Mouse (Mus musculus) megakaryocyte-erythroid progenitor cell, adult 5-6 weeks (primary cell): ENCODE measurements at regions not wholly inside any gene's neighbourhood (a gene's known extent, or its start where the extent isn't known, plus 50 kb on each side); places are given as distances from the start of the nearest gene placed in this dataset.

Experiments used
- ATAC-seq: replicated peaks from 2 replicates; pipeline ENCODE4 v1.8.0; 2016; ENCODE audit warnings: mild to moderate bottlenecking, inconsistent platforms; ENCODE audit not compliant: severe bottlenecking, poor library complexity, low FRiP score, low TSS enrichment

DNA sequence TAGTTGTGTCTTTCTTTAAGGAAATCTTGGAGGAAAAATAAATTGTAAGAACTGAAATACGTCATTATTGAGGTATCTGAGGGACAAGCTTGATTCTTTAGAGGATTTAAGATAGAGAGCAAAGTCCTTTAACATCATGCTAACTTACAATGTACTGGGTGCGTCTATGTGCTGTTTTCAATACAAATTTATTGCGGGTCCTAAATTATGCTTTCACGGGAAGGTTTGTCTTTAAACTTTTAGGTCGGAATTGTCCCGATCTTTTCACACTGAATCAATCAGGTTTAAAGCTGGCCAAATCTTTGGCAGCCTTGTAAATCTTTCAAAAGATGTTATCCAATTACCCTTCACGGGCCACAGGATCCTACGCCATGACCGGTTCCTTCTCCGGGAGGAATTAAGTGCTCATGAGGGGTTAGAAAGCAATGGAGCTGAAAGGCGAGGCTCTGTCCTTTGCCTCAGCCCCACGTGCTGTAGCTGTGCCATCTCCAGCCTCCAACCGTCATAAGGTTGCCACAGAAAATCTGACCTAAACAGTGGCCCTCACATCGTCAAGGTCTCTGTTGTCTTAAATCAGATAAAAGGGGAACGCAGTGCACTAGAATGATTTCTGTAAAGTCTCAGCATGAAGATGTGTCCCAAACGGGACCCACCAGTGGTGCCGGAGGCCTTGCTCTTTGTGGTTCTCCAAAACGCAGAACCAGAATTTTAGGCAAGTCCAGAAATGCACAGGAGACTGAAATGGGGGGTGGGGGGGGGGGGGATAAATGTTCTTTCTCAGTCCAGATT is 235.6 kb upstream of the Gpc5 start:
- ATAC-seq = no peak

- no peak for ATAC-seq
Observed at GRCm38 (mm10) chr14:114857171-114857570, 234.8 kb upstream of the Gpc5 start.

DNA sequence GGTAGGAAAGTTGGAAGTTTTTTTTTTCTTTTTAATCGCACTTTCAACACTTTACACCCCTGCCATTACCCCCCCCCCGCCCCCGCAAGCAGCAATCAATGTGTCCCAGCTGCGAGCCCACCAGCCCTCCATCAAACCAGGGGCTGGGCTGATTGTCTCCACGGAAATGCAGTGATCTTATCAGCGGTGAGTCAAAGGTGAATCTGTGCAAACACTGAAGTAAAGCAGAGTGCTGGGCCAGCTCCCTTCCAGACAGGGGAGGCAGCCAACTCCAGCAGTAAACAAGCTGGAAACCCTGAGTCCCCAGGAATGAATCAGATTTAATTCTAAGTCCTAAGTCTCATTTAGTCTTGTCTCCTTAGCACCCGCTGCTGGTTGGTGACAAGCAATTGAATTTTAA is 234.3 kb upstream of the Gpc5 start:
- no peak for ATAC-seq

DNA sequence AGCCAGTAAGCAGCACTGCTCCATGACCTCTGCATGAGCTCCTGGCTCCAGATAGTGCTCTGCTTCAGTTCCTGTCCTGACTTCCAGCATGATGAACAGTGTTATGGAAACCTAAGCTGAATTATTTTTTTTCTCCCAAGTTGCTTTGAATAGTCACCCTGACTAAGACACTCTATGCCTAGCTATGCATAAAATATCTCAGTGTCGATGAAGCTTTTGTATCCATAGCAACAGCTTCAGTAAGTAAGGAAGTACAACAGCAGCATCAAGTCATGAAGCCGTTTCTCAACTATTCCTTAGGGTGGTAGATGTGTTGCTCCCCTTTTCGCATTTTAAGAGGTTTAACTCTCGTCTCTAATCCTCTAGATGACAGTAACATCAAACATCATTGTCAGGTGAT is 228.4 kb upstream of the Gpc5 start:
- ATAC-seq = no peak

- no peak for ATAC-seq
Observed at GRCm38 (mm10) chr14:114864102-114864501, 227.9 kb upstream of the Gpc5 start.

DNA sequence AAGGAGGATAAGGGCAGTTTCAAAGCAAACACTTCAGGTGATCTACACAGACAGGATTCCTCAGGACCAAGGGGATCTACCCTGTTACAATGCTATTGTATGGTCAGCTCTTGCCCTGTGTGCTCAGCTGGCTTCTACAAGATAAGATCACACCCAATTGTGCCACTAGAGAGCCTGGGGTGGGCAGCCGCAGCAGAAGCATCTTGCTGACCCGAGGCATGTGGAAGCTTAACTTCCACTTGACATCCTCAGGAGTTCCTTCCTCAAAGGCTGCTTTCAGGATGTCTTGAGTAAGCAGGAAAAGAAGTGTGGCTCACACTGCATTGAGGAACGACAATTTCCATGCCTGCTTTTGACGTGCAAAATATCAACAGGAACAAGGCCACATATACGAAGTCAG is 222.8 kb upstream of the Gpc5 start:
- ATAC-seq = no peak

DNA sequence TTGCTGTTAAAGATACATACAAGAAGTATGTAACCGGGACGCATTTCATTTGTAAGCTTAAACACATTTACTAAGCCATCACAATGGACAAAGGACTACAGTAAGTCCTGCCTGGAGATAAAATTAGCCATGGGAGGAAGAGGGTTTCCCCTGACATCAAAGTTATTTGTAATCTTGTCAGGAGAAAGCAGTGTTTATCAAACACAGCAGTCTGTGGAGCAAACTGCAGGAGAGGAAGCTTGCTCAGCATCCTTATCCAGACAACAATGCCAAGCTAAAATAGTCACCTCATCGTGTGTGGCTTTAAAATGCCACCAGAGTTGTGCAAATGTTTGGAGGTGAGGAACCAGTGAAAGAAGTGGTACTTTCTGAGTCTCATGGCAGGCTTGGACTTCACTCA is 216.9 kb upstream of the Gpc5 start:
- no peak for ATAC-seq

DNA sequence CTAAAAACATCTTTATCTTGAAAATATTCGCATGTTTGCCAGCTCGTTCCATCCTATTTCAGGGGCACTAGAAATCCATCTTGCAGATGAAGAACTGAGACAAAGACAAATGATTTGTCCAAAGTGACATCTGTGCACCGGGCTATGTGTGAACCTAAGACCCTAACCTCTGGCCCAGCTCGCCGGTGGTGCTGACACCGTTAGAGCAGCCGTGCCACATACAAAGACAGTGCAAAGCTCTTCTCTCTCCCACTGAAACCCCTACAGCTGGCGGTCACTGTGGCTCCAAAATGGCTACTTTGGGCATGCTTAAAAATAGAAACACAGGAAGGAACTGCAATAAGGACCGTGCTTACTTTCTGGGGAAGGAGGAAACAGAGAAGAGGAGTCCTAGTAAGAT is 215.6 kb upstream of the Gpc5 start:
- no peak for ATAC-seq

- no peak for ATAC-seq
Observed at GRCm38 (mm10) chr14:114877477-114877876, 214.5 kb upstream of the Gpc5 start.

DNA sequence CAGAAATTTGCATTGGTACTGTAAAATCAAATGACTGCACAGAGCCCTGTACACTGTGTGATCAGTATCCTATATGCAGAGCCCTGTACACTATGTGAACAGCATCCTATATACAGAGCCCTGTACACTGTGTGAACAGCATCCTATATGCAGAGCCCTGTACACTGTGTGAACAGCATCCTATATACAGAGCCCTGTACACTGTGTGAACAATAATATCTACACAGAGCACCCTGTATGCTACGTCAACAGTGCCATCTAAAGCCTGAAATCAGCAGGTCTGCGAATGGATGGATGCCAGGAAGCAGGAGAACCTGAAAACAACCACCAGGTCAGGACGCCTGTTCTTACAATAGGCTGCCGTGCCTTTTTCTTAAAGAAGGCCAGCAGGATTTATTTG is 211.7 kb upstream of the Gpc5 start:
- no peak for ATAC-seq

DNA sequence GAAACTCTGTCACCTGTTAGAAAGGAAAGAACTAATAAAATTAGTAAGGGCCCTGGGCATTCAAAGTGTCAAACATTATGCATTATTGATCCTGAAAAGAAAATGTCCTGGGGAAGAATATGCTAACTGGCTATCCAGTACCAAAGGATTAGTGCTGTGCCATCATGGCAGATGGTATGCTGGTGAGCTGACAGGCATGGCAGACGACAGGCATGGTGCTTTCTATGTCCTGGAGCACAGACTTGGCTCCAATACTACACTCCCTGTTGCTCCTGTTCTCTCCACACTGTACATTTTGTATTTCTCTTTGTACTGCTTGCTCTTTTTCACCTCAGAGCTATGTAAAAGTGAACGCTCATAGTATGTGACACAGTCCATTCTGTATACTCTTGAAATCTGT is 187.9 kb upstream of the Gpc5 start:
- no peak for ATAC-seq

DNA sequence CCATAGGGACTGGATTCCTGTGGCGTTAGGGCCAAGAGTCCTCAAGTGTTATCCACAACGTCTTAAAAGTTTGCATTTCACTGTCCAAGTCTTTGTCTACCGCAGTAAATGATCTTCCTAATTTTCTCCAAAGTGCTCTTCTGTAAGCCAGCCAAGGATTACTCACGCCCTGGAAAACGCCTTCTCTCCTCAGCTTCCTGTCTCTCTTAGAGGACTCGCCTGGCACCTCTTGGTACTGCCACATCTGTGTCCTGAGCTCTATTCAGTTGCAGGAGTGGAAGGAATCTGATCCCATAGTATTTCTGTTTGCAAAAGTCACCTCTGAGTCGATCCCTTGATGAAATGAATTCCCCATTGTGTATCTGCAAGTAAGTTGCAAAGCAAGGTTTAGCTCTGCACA is 179.7 kb upstream of the Gpc5 start:
- ATAC-seq = no peak

GRCm38 (mm10) chr14:114913238-114913637 is 178.8 kb upstream of the Gpc5 start:
- no peak for ATAC-seq

DNA sequence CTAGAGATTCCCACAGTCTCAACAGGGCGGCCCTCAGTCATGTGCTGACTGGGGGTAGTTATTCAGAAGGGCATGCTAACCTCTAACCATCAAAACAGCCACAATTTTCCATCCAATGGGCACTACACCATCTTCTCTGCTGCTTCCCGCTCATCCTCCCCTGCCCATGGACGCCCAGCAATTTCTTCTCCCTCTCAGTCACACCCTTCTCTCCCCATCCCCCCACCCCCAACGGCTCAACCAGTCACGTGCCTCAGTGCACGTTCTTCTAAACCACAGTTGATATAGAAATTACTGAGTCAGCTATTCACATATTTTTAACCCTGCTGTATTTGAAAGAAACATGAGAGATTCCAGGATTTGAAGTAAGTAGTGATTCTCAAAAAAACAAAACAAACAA is 146.3 kb upstream of the Gpc5 start:
- ATAC-seq = 0 out of 2 replicates have a peak, but pooled peaks have one; percentile 8

- ATAC-seq = peak; percentile 42
Observed at GRCm38 (mm10) chr14:114946321-114946720, 145.7 kb upstream of the Gpc5 start.

DNA sequence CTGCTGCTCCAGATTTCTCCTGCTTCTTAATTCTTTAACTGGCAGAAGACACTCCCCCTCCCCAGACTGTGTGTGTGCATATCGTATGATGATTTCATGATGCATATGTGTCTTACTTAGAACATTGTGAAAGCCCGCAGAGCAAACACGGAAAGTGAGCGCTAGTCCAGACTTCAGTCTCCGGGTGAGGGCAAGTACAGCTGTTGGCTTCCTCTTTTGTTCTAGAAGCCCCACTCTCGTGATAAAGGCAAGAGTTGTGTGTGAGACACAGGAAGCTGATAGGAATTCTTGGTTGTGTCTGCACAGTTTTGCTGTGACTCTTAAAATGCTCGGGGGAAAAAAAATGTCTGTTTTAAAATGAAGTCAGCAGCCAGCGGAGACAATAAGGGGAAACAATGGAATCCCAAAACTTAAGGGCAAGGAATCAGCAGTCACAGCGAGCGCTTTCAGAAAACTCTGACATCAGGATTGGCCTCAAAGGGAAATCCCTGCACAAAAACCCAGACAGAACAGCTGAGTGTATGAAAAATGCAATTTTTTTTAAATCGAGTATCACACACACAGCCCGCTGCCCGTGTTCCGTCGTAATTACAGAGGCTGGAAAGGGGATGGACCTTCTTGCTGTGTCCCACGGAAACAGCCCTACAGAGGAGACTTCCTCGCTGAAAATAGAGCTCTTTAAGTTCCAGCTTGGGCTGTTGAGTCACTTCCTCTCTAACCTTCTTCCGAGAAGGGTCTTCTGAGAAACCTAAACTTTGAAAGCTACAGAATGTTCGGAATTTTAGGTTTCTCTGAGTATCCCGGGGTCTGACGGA is 143.5 kb upstream of the Gpc5 start:
- peak; percentile 69 for ATAC-seq

DNA sequence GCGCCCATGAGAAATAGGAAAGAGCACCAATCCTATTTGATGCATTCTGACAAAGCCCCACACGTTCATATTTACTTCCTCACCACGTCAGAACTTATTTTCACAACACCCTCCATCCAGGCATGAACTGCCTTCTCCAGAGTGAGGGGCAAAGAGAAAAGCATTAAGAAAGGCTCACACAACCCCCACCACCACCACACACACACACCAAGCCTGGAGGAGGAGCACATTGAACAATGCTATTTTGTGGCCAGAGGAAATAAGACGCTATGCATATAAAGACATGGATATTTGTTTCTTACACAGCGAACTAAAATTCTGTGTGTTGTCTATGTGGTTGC is 142.9 kb upstream of the Gpc5 start:
- no peak for ATAC-seq

- ATAC-seq = no peak
Observed at GRCm38 (mm10) chr14:114952280-114952679, 139.7 kb upstream of the Gpc5 start.

DNA sequence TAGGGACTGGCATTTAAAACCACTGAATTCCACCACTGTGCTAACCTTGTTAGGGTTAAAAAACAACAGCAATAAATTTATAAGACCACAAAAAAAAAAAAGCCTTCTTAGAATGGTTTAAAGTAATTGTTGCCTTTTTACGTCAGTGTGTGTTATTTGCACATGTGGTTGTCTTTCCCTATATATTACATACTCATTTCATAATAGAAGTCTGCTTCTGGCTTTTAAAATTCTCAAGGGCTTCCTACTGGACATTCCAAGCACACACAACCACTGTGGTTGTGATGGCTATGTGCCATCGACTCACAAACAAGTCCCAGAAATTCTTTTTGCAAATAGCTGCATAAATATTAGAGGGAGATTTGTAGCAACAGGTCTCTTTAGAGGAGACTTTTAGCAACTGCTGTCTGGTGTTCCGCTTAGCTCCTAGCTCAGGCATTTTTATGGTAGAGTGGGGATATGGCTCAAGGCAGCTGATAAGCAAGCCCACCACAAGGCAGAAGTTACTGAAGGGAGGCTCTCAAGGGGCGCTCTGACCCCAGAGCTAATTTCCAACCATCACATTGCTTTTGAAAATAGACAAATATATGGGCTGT is 138.8 kb upstream of the Gpc5 start:
- peak; percentile 51; the same call in 1 of the 2 replicates for ATAC-seq

GRCm38 (mm10) chr14:114954287-114954686 is 137.7 kb upstream of the Gpc5 start:
- no peak for ATAC-seq

DNA sequence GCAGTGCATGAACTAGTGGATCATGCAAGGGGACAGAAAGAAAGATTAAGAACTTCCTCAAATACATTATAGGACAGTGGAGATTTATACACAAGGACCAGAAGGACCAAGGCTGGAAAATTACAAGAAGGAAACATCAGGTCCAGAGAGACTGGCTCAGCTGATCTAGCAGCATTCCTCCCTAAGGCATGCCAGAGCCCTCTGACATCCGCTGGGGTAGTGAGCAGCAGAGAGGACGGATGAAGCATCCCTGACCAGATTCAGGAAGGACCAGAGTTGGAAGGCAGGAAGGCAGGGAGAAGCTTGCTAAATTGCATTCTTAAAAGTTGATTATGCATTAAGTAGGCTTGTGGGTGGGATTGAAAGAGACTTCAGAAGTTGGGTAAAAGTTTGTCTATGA is 136.4 kb upstream of the Gpc5 start:
- ATAC-seq = no peak
